Mouse (Mus musculus): ENCODE results near the gene Cyp2c66.

GRCm38 (mm10) chr19:39113644-39114043, at the start of gene Cyp2c66:
- TF ChIP-seq CTCF (IDR thresholded peaks at IDR 0.05; ENCODE audit: low read depth, low read length) (no peak), POLR2A (IDR thresholded peaks at IDR 0.05; ENCODE audit: borderline replicate concordance, low read depth, low read length) (no peak)

Measured in bone marrow macrophage, adult 2 months (primary cell).